Mouse (Mus musculus) forebrain, embryonic 12.5 days (tissue): ENCODE measurements around the gene Fam104a. TPM values are rescaled to one million over a fixed set of nuclear protein-coding genes. Genes with fewer than 3 reads are reported as not detected.

Source experiments
- ATAC-seq: fragments of 200-750 bp; cut with Nextera tagmentation; 2 replicates; pipeline ENCODE4 v1.8.0; 2017; ENCODE audit warnings: moderate TSS enrichment; ENCODE audit not compliant: low FRiP score
- H3K27ac ChIP-seq: fragments of 300-500 bp; sonication (generic); 2 replicates; pipeline ENCODE4 v1.5.1; 2016; ENCODE audit warnings: mild to moderate bottlenecking
- H3K27me3 ChIP-seq: fragments of 300-500 bp; sonication (generic); 2 replicates; pipeline ENCODE4 v1.6.1; 2016; ENCODE audit warnings: mild to moderate bottlenecking
- H3K36me3 ChIP-seq: fragments of 300-500 bp; sonication (generic); replicated peaks from 2 replicates; pipeline ENCODE4 v1.6.1; 2016; ENCODE audit warnings: mild to moderate bottlenecking
- H3K4me1 ChIP-seq: fragments of 300-500 bp; sonication (generic); 2 replicates; pipeline ENCODE4 v1.6.1; 2016
- H3K4me2 ChIP-seq: fragments of 300-500 bp; sonication (generic); 2 replicates; pipeline ENCODE4 v1.6.1; 2016; ENCODE audit warnings: mild to moderate bottlenecking, moderate library complexity
- H3K4me3 ChIP-seq: fragments of 300-500 bp; sonication (generic); replicated peaks from 2 replicates; pipeline ENCODE4 v1.5.1; 2016; ENCODE audit warnings: mild to moderate bottlenecking
- H3K9ac ChIP-seq: fragments of 300-500 bp; sonication (generic); 2 replicates; pipeline ENCODE4 v1.6.1; 2016; ENCODE audit warnings: mild to moderate bottlenecking
- H3K9me3 ChIP-seq: fragments of 300-500 bp; sonication (generic); 2 replicates; pipeline ENCODE4 v1.6.1; 2016
- WGBS: fragments of 180-500 bp; shearing (Covaris S2); methylation state at CpG from one replicate; pipeline ENCODE4 v1.1.7; 2016; 5-methylcytosine and 5-hydroxymethylcytosine counted together
- polyA plus RNA-seq: library from polyadenylated mRNA; unstranded; fragments of >200 nt; fragmentation: Nextera tagmentation; extraction: Ambion mirVana; gene quantifications from 2 replicates; pipeline ENCODE4 v1.2.1, GENCODE M21; 2016

Gene Fam104a
- polyA plus RNA-seq, 1 experiment from 2014 or later = 53.2 TPM

DNA sequence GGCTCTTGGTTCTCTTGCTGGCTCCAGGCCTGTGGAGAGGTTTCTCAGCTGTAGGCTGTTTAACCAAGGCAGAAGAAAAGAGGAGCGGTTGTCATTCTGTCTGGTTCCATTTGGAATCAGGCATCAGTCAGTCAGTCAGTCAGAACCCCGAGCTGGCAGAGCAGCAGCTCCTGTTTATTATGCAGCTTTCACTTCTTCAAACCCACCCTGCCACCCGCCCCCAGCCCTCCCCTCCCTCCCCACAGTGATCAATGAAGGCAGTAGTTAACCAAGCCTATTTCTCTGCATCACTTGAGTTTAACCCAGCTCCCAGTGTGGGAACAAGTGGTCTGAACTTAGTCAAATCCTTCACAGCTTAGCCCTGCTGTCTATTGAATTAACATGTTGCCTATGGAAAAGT is 7.9 kb upstream of the Fam104a start:
- Histone ChIP-seq H3K9me3 (no peaks in the 10 kb centered on the region), H3K27ac (no peak overlapping the region), H3K4me1 (peaks cover 6% of the 10 kb centered on the region), H3K4me3 (no peak overlapping the region), H3K4me2 (no peak overlapping the region), H3K9ac (no peak overlapping the region), H3K27me3 (no peaks in the 10 kb centered on the region), H3K36me3 (peaks cover 93% of the 10 kb centered on the region)
- 83% methylated on average over 3 of the region's 3 CpGs for WGBS
- no peak for ATAC-seq

DNA sequence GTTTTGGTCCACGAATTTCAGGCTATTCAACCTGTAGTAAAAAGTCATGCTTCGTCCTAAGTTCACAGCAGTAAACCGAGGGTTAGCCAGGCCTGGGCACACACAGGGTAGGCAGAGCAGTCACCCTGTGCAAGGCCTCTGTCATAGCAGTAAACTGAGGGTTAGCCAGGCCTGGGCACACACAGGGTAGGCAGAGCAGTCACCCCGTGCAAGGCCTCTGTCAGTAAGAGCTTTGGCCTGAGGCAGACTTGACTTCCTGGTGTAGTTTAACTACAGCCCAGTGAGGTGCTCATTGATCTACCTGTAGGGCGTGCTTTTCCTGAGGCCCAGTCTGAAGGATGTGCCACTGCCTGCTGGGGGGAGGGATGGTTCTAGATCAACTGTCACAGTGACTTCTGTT is 7.4 kb upstream of the Fam104a start:
- no peak overlapping the region for H3K27ac ChIP-seq
- no peak overlapping the region for H3K9ac ChIP-seq
- no peak for ATAC-seq
- no peaks in the 10 kb centered on the region for H3K27me3 ChIP-seq
- H3K4me1 ChIP-seq = peaks cover 11% of the 10 kb centered on the region
- no peak overlapping the region for H3K4me3 ChIP-seq
- H3K36me3 ChIP-seq = peaks cover 87% of the 10 kb centered on the region
- H3K4me2 ChIP-seq = no peak overlapping the region
- H3K9me3 ChIP-seq = no peaks in the 10 kb centered on the region
- 92% methylated on average over 5 of the region's 5 CpGs for WGBS

DNA sequence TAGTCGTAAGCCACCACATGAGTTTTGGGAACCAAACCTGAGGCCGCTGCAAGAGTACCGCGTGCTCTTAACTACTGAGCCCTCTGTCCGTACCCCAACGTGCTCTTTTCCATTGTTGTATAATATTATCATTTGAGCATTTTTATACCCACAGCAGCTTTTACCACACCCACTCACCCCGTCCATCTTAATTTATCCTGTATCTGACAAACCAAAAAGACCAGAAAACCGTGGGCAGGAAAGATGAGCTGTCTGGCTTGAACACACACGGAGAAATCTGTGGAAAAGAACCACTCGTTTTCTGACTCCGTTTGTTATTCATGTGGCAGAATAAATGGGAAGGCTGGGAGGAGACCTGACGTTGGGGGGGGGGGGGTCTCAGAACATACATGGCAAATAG is 6.6 kb upstream of the Fam104a start:
- H3K9ac ChIP-seq = no peak overlapping the region
- 93% methylated on average over 12 of the region's 12 CpGs for WGBS
- peaks cover 79% of the 10 kb centered on the region for H3K36me3 ChIP-seq
- no peak overlapping the region for H3K4me3 ChIP-seq
- no peaks in the 10 kb centered on the region for H3K9me3 ChIP-seq
- no peak overlapping the region for H3K4me2 ChIP-seq
- H3K4me1 ChIP-seq = peaks cover 18% of the 10 kb centered on the region
- no peak overlapping the region for H3K27ac ChIP-seq
- H3K27me3 ChIP-seq = no peaks in the 10 kb centered on the region
- ATAC-seq = no peak

DNA sequence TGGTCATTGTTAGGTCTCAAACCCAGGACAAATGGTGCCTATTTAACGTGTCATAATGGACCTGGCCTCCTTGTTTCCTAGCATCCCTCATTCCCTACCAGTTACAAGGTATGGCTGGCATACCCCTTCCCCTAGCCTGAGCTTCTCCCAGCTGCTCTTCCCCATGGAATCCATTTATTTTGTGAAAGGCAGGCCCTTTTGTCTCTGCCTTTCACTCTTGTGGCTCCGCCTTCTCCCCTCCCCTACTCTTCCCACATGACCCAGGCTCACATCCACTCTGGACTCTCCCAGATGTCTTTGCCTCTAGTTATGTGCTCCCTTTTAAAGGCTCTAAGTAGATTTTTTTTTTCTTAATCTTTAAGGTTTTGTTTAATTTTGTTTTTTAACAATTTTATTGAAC is 3.1 kb upstream of the Fam104a start:
- no peak overlapping the region for H3K9ac ChIP-seq
- peaks cover 44% of the 10 kb centered on the region for H3K36me3 ChIP-seq
- H3K9me3 ChIP-seq = no peaks in the 10 kb centered on the region
- peak overlapping the region; percentile 74 for H3K27ac ChIP-seq
- H3K4me3 ChIP-seq = no peak overlapping the region
- ATAC-seq = no peak
- no peaks in the 10 kb centered on the region for H3K27me3 ChIP-seq
- 62% methylated on average over 2 of the region's 2 CpGs for WGBS
- peaks cover 38% of the 10 kb centered on the region for H3K4me1 ChIP-seq
- peak overlapping the region; percentile 30 for H3K4me2 ChIP-seq

DNA sequence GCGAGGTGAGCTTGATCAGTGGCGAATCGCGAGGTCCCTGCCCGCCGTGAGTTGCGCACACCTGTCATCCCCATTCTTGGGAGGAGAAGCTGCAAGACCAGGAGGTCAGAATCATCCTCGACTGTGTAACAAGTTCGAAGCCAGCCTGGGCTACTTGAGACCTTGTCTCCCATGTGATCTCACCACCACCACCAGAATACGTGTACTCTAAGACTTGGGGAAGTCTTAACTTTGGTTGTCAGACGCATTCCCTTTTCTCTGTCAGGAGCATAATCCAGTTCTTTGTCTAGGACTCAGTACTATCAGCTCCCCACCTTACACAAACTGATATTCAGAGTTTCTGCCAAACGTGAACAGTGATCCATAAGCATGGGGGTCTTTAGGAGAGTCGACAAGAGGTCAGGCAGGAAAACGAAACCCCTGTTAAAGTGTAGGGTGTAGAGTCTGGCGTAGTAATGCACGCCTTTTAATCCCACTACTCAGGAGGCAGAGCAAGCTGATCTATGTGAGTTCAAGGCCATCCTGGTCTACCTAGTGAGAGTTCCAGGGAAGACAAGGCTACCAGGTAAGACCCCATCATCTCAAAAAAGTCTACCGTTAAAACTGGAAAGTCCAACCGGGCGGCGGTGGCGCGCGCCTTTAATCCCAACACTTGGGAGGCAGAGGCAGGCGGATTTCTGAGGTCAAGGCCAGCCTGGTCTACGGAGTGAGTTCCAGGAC is 912 bp upstream of the Fam104a start:
- H3K36me3 ChIP-seq = peaks cover 23% of the 10 kb centered on the region
- no peak for ATAC-seq
- H3K27me3 ChIP-seq = no peaks in the 10 kb centered on the region
- WGBS = 41% methylated on average over 25 of the region's 25 CpGs
- peak overlapping the region; percentile 93 for H3K4me2 ChIP-seq
- H3K4me3 ChIP-seq = peak overlapping the region; percentile 94
- H3K9ac ChIP-seq = peak overlapping the region; percentile 93
- H3K27ac ChIP-seq = peak overlapping the region; percentile 97; the same call in 1 of the 2 replicates
- H3K9me3 ChIP-seq = no peaks in the 10 kb centered on the region
- H3K4me1 ChIP-seq = peaks cover 48% of the 10 kb centered on the region

DNA sequence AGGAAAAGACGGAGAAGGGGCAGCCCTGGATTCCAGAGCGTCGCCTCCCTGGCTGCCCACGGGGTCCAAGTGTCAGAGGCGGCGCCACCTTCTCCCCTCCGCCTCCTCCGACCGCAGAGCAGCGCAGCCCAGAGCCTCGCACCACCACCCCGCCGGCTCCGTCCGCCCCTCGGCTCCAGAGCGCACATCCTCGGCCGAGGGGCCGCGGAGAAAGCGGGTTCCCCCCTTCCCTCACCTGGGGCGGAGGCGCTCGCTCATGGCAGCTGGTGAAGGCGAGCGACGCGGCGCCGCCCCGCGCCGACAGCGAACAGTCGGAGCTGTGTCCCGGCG is 363 bp downstream of the Fam104a start:
- ATAC-seq = no peak
- Histone ChIP-seq H3K4me2 (peak overlapping the region; percentile 93), H3K36me3 (peaks cover 10% of the 10 kb centered on the region), H3K4me3 (peak overlapping the region; percentile 94), H3K4me1 (peaks cover 51% of the 10 kb centered on the region), H3K27ac (peak overlapping the region; percentile 97), H3K27me3 (no peaks in the 10 kb centered on the region), H3K9me3 (no peaks in the 10 kb centered on the region), H3K9ac (peak overlapping the region; percentile 93)
- WGBS = 0% methylated on average over 31 of the region's 38 CpGs

DNA sequence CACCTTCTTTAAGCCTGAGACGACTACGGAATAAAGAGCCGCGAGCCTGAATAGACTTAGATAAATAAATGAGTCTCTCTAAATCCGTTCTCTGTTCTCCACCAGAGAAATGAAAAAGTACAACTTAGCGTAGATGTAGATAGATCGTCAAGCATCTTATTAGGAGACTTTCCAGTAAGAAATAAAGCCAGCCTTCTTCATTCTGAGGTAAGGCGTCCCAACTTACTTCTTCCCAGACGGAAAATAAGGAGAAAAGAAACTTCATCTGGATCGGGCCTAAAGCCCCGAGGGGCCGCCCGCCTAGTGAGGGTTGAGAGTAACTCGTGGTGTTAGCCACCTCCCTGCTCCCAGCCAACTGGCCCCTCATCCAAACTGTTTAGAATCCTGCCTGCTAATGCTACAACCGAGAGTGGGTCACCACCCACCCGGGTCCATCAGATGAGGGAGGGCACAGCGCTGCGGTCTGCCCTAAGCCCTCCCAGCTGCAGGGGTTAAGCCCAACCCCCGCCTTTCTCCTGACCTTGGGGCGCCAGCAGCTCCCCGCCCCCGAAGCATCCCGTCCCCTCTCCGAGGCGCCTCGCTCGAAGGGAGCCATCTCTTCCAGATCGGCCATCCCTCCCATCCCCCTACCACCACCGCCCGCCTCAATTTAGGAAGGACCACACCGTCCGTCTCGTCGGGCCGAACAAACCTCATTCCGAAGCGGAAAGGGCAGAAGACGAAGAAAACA is 893 bp downstream of the Fam104a start:
- Histone ChIP-seq H3K36me3 (peaks cover 5% of the 10 kb centered on the region), H3K4me3 (peak overlapping the region; percentile 94), H3K27ac (peak overlapping the region; percentile 97), H3K9me3 (no peaks in the 10 kb centered on the region), H3K4me2 (peak overlapping the region; percentile 93), H3K9ac (peak overlapping the region; percentile 93), H3K27me3 (no peaks in the 10 kb centered on the region), H3K4me1 (peaks cover 55% of the 10 kb centered on the region)
- 3% methylated on average over 38 of the region's 38 CpGs for WGBS
- ATAC-seq = peak; percentile 39

DNA sequence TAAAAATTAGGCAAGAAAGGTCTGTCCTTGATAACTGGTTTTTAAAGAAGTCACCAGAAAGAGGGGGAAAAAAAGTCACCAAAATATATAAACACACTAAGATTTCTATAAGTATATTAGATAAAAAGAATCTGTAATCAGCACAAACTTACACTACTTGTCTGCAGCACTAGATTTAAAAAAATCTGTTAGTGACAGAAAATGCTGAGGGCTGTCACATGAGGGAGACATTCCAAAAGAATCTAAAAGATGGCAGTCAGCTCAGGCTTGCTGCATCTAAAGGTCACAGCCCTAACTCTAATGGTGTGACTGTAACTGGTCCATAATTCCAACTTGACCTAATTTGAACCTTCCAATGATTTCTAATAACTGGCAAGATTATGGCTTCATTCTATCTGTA is 2.0 kb downstream of the Fam104a start:
- Histone ChIP-seq H3K4me2 (peak overlapping the region; percentile 93), H3K9me3 (no peaks in the 10 kb centered on the region), H3K4me3 (no peak overlapping the region; the same call in 1 of the 2 replicates), H3K36me3 (peaks cover 1% of the 10 kb centered on the region), H3K27ac (no peak overlapping the region), H3K27me3 (no peaks in the 10 kb centered on the region), H3K4me1 (peaks cover 50% of the 10 kb centered on the region), H3K9ac (peak overlapping the region; percentile 38; the same call in 1 of the 2 replicates)
- no peak for ATAC-seq

DNA sequence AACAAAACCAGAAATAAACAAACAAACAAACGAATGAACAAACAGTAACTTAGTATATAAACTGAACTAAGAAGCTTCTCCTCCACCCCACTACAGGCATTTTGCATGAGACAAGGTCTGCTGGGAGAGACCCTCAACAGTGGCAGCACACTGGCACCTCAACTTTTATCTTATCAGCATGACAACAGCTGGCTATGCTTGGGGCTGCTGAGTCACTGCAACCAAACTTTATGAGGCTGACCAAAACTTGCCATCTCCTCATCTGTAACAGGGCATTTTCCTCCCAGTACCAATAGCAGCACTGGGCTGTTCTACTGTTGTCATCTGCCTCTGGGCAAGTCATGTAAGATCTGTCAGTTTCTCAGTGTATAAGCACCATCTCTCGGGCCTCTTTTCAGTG is 3.0 kb downstream of the Fam104a start:
- no peak overlapping the region for H3K4me2 ChIP-seq
- H3K9me3 ChIP-seq = no peaks in the 10 kb centered on the region
- no peak overlapping the region for H3K27ac ChIP-seq
- no peak for ATAC-seq
- no peak overlapping the region for H3K9ac ChIP-seq
- H3K27me3 ChIP-seq = no peaks in the 10 kb centered on the region
- H3K36me3 ChIP-seq = peaks cover 10% of the 10 kb centered on the region
- H3K4me1 ChIP-seq = peaks cover 41% of the 10 kb centered on the region
- H3K4me3 ChIP-seq = no peak overlapping the region
- WGBS = 96% methylated on average over 2 of the region's 2 CpGs

DNA sequence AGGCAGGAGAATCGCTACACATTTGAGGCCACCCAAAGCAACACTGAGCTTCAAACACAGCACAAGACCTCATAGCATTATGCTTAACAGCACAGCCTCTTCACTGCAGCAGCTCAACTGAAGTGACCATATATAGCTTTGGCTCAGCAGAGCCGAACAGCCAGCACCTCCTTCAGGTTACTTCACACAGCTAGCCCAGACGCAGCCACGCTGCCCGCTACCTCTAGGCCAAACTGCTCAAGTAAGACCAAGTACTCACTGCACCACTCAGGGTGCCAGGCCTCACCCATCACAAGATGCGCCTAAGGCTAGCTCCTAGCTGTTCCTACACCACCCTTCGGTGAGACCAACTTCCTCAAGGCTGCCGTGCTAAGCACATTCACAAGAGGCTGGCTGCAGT is 5.6 kb downstream of the Fam104a start:
- no peak overlapping the region for H3K9ac ChIP-seq
- H3K36me3 ChIP-seq = peaks cover 24% of the 10 kb centered on the region
- H3K4me2 ChIP-seq = no peak overlapping the region
- 90% methylated on average over 8 of the region's 8 CpGs for WGBS
- H3K27me3 ChIP-seq = no peaks in the 10 kb centered on the region
- no peaks in the 10 kb centered on the region for H3K9me3 ChIP-seq
- ATAC-seq = no peak
- peaks cover 28% of the 10 kb centered on the region for H3K4me1 ChIP-seq
- H3K4me3 ChIP-seq = no peak overlapping the region
- H3K27ac ChIP-seq = no peak overlapping the region

DNA sequence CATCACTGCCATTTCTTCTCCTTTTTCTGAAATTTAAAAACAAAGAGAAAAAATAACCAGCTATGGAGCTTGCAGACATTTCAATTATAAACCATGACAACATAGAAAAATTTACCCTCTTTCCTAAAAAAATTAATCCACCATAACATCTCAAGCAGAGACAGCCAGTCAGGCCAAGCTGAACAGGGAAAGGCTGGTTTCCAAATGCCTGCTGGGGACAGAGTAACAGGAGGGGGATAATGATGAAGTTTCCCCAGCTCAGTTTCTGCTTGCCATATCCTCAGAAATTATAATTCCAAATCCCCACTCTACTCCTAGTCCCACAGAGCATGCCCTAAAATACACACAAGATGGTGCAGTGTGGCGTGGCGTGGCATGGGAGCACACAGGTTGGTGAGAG is 6.6 kb downstream of the Fam104a start:
- Histone ChIP-seq H3K9ac (no peak overlapping the region), H3K9me3 (no peaks in the 10 kb centered on the region), H3K27ac (no peak overlapping the region), H3K4me1 (peaks cover 20% of the 10 kb centered on the region), H3K27me3 (no peaks in the 10 kb centered on the region), H3K36me3 (peaks cover 32% of the 10 kb centered on the region), H3K4me2 (no peak overlapping the region), H3K4me3 (no peak overlapping the region)
- no peak for ATAC-seq
- WGBS = 95% methylated on average over 2 of the region's 2 CpGs

DNA sequence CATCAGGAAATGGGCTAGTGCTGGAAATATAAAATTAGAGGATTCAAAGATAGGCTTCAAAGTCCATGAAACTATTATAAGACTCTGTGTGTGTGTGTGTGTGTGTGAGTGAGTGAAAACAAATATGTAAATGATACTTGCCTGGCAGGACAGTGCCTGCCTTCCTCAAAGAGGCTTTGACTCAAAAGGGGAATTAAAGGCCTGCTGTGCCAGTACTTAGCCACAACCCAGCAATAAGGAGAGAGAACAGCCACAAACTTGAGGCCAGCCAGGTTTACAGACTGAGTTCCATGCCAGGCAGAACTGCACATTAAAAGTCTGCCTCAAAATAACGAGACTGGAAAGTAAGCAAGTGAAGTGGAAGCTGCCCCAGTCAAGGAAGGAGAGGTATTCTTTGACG is 7.1 kb downstream of the Fam104a start:
- no peak for ATAC-seq
- peaks cover 34% of the 10 kb centered on the region for H3K36me3 ChIP-seq
- peaks cover 15% of the 10 kb centered on the region; the same call in 1 of the 2 replicates for H3K4me1 ChIP-seq
- H3K4me3 ChIP-seq = no peak overlapping the region
- no peak overlapping the region for H3K27ac ChIP-seq
- WGBS = 69% methylated on average over 2 of the region's 2 CpGs
- H3K27me3 ChIP-seq = no peaks in the 10 kb centered on the region
- no peak overlapping the region for H3K9ac ChIP-seq
- no peak overlapping the region for H3K4me2 ChIP-seq
- no peaks in the 10 kb centered on the region for H3K9me3 ChIP-seq

DNA sequence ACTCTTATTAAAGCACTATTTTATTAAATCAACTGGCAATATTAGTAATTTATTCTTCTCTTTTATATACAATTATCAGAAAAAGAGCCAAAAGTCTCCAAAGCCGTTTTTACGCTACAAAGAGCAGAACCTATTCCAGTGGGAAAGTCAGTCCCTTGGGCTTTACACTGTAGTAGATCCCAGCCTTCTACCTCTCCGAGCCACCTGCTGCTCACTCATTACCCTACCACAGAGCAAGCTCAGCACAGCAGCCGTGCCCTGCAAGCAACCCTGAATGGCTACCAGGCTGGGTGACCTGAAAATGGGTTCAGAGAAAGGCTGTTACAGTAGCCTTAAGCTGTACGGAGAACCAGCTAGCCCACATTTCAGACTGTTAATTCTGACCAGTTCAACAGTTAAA is 9.4 kb downstream of the Fam104a start:
- Histone ChIP-seq H3K4me2 (no peak overlapping the region), H3K4me3 (no peak overlapping the region), H3K27me3 (no peaks in the 10 kb centered on the region), H3K9me3 (no peaks in the 10 kb centered on the region), H3K36me3 (peaks cover 51% of the 10 kb centered on the region), H3K4me1 (peaks cover 6% of the 10 kb centered on the region; the same call in 1 of the 2 replicates), H3K9ac (no peak overlapping the region), H3K27ac (no peak overlapping the region)
- no peak for ATAC-seq
- 92% methylated on average over 5 of the region's 5 CpGs for WGBS
